Mouse (Mus musculus): ENCODE results near the gene 8030474K03Rik. TPM values are rescaled to one million over a fixed set of nuclear protein-coding genes. Genes with fewer than 3 reads are reported as not detected.

8030474K03Rik gene
- polyA plus RNA-seq (2015; fragmentation: Nextera tagmentation; extraction: Ambion mirVana): not detected in 2 replicates

DNA sequence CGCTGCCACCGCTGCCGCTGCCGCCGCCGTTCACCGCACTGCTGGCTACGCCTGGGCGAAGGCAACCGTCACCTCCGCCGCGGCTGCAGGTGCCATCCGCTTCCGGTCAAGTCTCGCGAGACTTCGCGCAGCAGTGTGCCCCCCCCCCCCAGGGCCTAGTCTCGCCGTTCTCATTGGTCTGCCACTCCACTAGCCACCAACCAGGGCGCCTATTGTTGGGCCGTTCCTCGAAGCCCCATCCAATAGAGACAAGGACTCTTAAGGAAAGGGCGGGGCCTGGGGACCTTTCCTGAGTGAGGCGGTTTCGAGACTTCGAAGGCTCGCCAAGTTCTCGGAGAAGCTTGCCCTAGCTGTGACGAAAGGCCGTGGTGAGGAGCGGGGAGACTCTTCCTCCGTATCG is at the start of gene 8030474K03Rik, which contains the start of gene Gm4779:
TSS of gene 8030474K03Rik (plus strand) at position 315 of the 400 bp plus-strand sequence.
TSS of gene Gm4779 (minus strand) at position 82 of the 400 bp plus-strand sequence.
- H3K9ac ChIP-seq (replicated peaks): no peak within 1 kb of the TSS
- H3K36me3 ChIP-seq: no peaks in the 10 kb centered on the region
- no peak within 1 kb of the TSS for H3K4me2 ChIP-seq (replicated peaks)
- 95% methylated on average over 35 of the region's 35 CpGs for WGBS
- no peaks in the 10 kb centered on the region for H3K9me3 ChIP-seq
- ATAC-seq (replicated peaks): no peak
- H3K4me1 ChIP-seq: no peaks in the 10 kb centered on the region
- no peak within 1 kb of the TSS for H3K27ac ChIP-seq (replicated peaks)
- no peak within 1 kb of the TSS for H3K4me3 ChIP-seq
- no peaks in the 10 kb centered on the region for H3K27me3 ChIP-seq

DNA sequence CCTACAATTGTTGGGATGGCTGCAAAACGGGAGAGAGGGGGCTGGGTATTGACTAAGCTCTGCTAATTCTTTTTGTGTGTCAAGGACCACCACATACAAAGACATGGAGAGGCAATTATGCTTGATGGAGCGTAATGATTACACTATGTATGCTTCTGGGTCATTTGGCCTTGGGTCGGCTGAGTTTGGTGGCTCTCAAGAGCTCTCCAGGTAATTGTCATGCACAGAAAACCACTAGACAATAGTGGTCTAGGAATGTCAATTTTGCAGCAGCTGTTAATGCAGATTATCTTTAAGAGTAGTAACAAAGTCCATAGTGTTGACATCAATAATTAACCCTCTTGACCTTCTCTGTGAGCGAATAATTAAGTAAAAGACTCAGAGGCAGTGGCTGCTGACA is 44.3 kb upstream of the 8030474K03Rik start:
- H3K9ac ChIP-seq (replicated peaks): no peak overlapping the region
- H3K27ac ChIP-seq (replicated peaks): no peak overlapping the region
- no peaks in the 10 kb centered on the region for H3K4me1 ChIP-seq
- WGBS: 39% methylated on average over 4 of the region's 4 CpGs
- no peaks in the 10 kb centered on the region for H3K27me3 ChIP-seq
- no peaks in the 10 kb centered on the region for H3K9me3 ChIP-seq
- H3K4me2 ChIP-seq (replicated peaks): no peak overlapping the region
- H3K36me3 ChIP-seq: no peaks in the 10 kb centered on the region
- H3K4me3 ChIP-seq: no peak overlapping the region
- ATAC-seq (replicated peaks): no peak

DNA sequence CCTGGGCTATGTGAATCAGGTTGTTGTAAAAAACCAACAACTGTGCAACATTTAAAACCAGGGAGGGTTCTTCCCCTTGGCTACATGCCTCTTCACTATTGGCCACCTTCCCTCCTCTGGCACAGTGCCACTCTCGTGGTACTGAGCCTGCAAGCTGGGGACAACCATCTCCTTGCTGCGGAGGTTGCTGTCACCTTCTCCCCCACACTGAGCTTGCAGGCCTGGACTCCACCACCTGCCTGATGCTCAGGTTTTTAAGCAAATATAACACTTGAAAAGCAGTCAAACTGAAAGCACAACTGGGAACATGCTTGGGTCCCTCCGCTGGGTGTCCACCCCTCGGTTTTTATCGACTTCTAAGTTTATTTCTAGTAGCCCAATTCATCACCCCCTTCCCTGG is 40.0 kb upstream of the 8030474K03Rik start:
- H3K4me1 ChIP-seq: no peaks in the 10 kb centered on the region
- H3K4me2 ChIP-seq (replicated peaks): no peak overlapping the region
- no peaks in the 10 kb centered on the region for H3K27me3 ChIP-seq
- no peak overlapping the region for H3K27ac ChIP-seq (replicated peaks)
- no peaks in the 10 kb centered on the region for H3K9me3 ChIP-seq
- WGBS: 67% methylated on average over 5 of the region's 5 CpGs
- H3K36me3 ChIP-seq: no peaks in the 10 kb centered on the region
- ATAC-seq (replicated peaks): no peak
- H3K4me3 ChIP-seq: no peak overlapping the region
- no peak overlapping the region for H3K9ac ChIP-seq (replicated peaks)

GRCm38 (mm10) chrX:101764621-101765020 is 29.8 kb upstream of the 8030474K03Rik start:
- ATAC-seq (replicated peaks): no peak

GRCm38 (mm10) chrX:101765111-101765510 is 29.3 kb upstream of the 8030474K03Rik start:
- Histone ChIP-seq H3K4me2 (replicated peaks) (no peak overlapping the region), H3K4me3 (no peak overlapping the region), H3K36me3 (no peaks in the 10 kb centered on the region), H3K9me3 (no peaks in the 10 kb centered on the region), H3K4me1 (no peaks in the 10 kb centered on the region), H3K27me3 (no peaks in the 10 kb centered on the region), H3K9ac (replicated peaks) (no peak overlapping the region), H3K27ac (replicated peaks) (no peak overlapping the region)
- 87% methylated on average over 4 of the region's 4 CpGs for WGBS
- no peak for ATAC-seq (replicated peaks)

More at GRCm38 (mm10) chrX:101764621-101765020, 29.8 kb upstream of the 8030474K03Rik start:
- no peaks in the 10 kb centered on the region for H3K36me3 ChIP-seq
- H3K4me1 ChIP-seq: no peaks in the 10 kb centered on the region
- no peaks in the 10 kb centered on the region for H3K9me3 ChIP-seq
- no peak overlapping the region for H3K4me3 ChIP-seq
- no peak overlapping the region for H3K4me2 ChIP-seq (replicated peaks)
- WGBS: 82% methylated on average over 5 of the region's 5 CpGs
- H3K27me3 ChIP-seq: no peaks in the 10 kb centered on the region
- H3K27ac ChIP-seq (replicated peaks): no peak overlapping the region
- H3K9ac ChIP-seq (replicated peaks): no peak overlapping the region

DNA sequence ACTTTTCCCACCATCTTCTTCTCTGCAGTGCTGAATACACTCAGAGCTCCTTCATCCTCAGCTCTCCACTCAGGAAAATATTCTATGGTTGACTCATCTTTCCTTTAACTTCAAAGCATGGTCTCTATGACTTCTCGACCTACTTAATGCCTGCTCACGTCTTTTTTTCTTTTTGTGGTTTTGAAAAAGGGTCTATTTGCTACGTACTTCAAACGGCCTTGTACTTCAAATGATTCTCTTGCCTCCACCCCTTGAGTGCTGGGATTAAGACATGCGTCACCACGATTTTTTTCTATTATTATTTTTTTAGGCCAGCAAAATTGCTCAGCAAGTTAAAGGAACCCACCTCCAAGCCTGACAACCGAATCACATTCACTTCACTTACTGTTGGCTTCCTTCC is 27.2 kb upstream of the 8030474K03Rik start:
- H3K9ac ChIP-seq (replicated peaks): no peak overlapping the region
- H3K27ac ChIP-seq (replicated peaks): no peak overlapping the region
- 73% methylated on average over 7 of the region's 7 CpGs for WGBS
- H3K36me3 ChIP-seq: no peaks in the 10 kb centered on the region
- H3K4me2 ChIP-seq (replicated peaks): no peak overlapping the region
- H3K4me3 ChIP-seq: no peak overlapping the region
- H3K4me1 ChIP-seq: no peaks in the 10 kb centered on the region
- ATAC-seq (replicated peaks): no peak
- no peaks in the 10 kb centered on the region for H3K9me3 ChIP-seq
- no peaks in the 10 kb centered on the region for H3K27me3 ChIP-seq

GRCm38 (mm10) chrX:101769478-101769877 is 25.0 kb upstream of the 8030474K03Rik start:
- Histone ChIP-seq H3K9ac (replicated peaks) (no peak overlapping the region), H3K27ac (replicated peaks) (no peak overlapping the region), H3K27me3 (no peaks in the 10 kb centered on the region), H3K4me1 (no peaks in the 10 kb centered on the region), H3K4me2 (replicated peaks) (no peak overlapping the region), H3K36me3 (no peaks in the 10 kb centered on the region), H3K9me3 (no peaks in the 10 kb centered on the region), H3K4me3 (no peak overlapping the region)
- 35% methylated on average over 2 of the region's 2 CpGs for WGBS
- ATAC-seq (replicated peaks): no peak

- H3K27ac ChIP-seq (replicated peaks): no peak overlapping the region
- WGBS: 74% methylated on average over 3 of the region's 3 CpGs
- no peak overlapping the region for H3K4me3 ChIP-seq
- H3K9me3 ChIP-seq: no peaks in the 10 kb centered on the region
- H3K4me1 ChIP-seq: no peaks in the 10 kb centered on the region
- no peaks in the 10 kb centered on the region for H3K36me3 ChIP-seq
- no peak for ATAC-seq (replicated peaks)
- no peaks in the 10 kb centered on the region for H3K27me3 ChIP-seq
- H3K4me2 ChIP-seq (replicated peaks): no peak overlapping the region
- no peak overlapping the region for H3K9ac ChIP-seq (replicated peaks)
Measured at GRCm38 (mm10) chrX:101770307-101770706, 24.1 kb upstream of the 8030474K03Rik start.

- no peak for ATAC-seq (replicated peaks)
- H3K9me3 ChIP-seq: no peaks in the 10 kb centered on the region
- no peak overlapping the region for H3K27ac ChIP-seq (replicated peaks)
- WGBS: 34% methylated on average over 5 of the region's 5 CpGs
- no peak overlapping the region for H3K9ac ChIP-seq (replicated peaks)
- no peak overlapping the region for H3K4me3 ChIP-seq
- H3K27me3 ChIP-seq: no peaks in the 10 kb centered on the region
- H3K4me2 ChIP-seq (replicated peaks): no peak overlapping the region
- no peaks in the 10 kb centered on the region for H3K4me1 ChIP-seq
- no peaks in the 10 kb centered on the region for H3K36me3 ChIP-seq
Measured at GRCm38 (mm10) chrX:101772035-101772434, 22.4 kb upstream of the 8030474K03Rik start.

- 46% methylated on average over 4 of the region's 4 CpGs for WGBS
- no peak overlapping the region for H3K27ac ChIP-seq (replicated peaks)
- H3K4me3 ChIP-seq: no peak overlapping the region
- no peaks in the 10 kb centered on the region for H3K36me3 ChIP-seq
- H3K4me1 ChIP-seq: no peaks in the 10 kb centered on the region
- no peak overlapping the region for H3K9ac ChIP-seq (replicated peaks)
- H3K4me2 ChIP-seq (replicated peaks): no peak overlapping the region
- no peak for ATAC-seq (replicated peaks)
- H3K27me3 ChIP-seq: no peaks in the 10 kb centered on the region
- no peaks in the 10 kb centered on the region for H3K9me3 ChIP-seq
Measured at GRCm38 (mm10) chrX:101791551-101791950, 2.9 kb upstream of the 8030474K03Rik start.

GRCm38 (mm10) chrX:101805512-101805911 is 11.1 kb downstream of the 8030474K03Rik start:
- WGBS: 35% methylated on average over 2 of the region's 2 CpGs
- Histone ChIP-seq H3K27me3 (no peaks in the 10 kb centered on the region; the same call in 1 of the 2 replicates), H3K9me3 (no peaks in the 10 kb centered on the region), H3K4me1 (no peaks in the 10 kb centered on the region), H3K27ac (replicated peaks) (no peak overlapping the region), H3K9ac (replicated peaks) (no peak overlapping the region), H3K4me2 (replicated peaks) (no peak overlapping the region), H3K36me3 (no peaks in the 10 kb centered on the region), H3K4me3 (no peak overlapping the region)
- ATAC-seq (replicated peaks): no peak

- Histone ChIP-seq H3K9me3 (no peaks in the 10 kb centered on the region), H3K4me2 (replicated peaks) (no peak overlapping the region), H3K27me3 (no peaks in the 10 kb centered on the region), H3K4me3 (no peak overlapping the region), H3K9ac (replicated peaks) (no peak overlapping the region), H3K36me3 (no peaks in the 10 kb centered on the region), H3K27ac (replicated peaks) (no peak overlapping the region), H3K4me1 (no peaks in the 10 kb centered on the region)
- 74% methylated on average over 3 of the region's 3 CpGs for WGBS
- no peak for ATAC-seq (replicated peaks)
Measured at GRCm38 (mm10) chrX:101811750-101812149, 17.3 kb downstream of the 8030474K03Rik start.

- no peaks in the 10 kb centered on the region for H3K36me3 ChIP-seq
Measured at GRCm38 (mm10) chrX:101819163-101819562, 24.7 kb downstream of the 8030474K03Rik start.

More at GRCm38 (mm10) chrX:101819163-101819562, 24.7 kb downstream of the 8030474K03Rik start:
- no peak overlapping the region for H3K9ac ChIP-seq (replicated peaks)
- ATAC-seq (replicated peaks): no peak
- H3K4me2 ChIP-seq (replicated peaks): no peak overlapping the region
- H3K4me3 ChIP-seq: no peak overlapping the region
- no peaks in the 10 kb centered on the region for H3K27me3 ChIP-seq
- 61% methylated on average over 1 of the region's 1 CpGs for WGBS
- no peak overlapping the region for H3K27ac ChIP-seq (replicated peaks)
- H3K9me3 ChIP-seq: no peaks in the 10 kb centered on the region
- H3K4me1 ChIP-seq: no peaks in the 10 kb centered on the region

Measured in forebrain, embryonic 15.5 days (tissue).